Mouse (Mus musculus) kidney, postnatal 36 days (tissue): ENCODE data around the gene Nsmce4a.
"Not testable (repeated sequence)": the region's sequence is repeated elsewhere in the genome, so short reads cannot be mapped to it uniquely, and the experiment has no call there.

Experiments
- DNase-seq, 2 experiments: peaks; one replicate each; pipeline ENCODE4 v3.0.0; 2021 to 2022; ENCODE audit warnings: mixed read lengths in 2 of 2

The Nsmce4a gene

DNA sequence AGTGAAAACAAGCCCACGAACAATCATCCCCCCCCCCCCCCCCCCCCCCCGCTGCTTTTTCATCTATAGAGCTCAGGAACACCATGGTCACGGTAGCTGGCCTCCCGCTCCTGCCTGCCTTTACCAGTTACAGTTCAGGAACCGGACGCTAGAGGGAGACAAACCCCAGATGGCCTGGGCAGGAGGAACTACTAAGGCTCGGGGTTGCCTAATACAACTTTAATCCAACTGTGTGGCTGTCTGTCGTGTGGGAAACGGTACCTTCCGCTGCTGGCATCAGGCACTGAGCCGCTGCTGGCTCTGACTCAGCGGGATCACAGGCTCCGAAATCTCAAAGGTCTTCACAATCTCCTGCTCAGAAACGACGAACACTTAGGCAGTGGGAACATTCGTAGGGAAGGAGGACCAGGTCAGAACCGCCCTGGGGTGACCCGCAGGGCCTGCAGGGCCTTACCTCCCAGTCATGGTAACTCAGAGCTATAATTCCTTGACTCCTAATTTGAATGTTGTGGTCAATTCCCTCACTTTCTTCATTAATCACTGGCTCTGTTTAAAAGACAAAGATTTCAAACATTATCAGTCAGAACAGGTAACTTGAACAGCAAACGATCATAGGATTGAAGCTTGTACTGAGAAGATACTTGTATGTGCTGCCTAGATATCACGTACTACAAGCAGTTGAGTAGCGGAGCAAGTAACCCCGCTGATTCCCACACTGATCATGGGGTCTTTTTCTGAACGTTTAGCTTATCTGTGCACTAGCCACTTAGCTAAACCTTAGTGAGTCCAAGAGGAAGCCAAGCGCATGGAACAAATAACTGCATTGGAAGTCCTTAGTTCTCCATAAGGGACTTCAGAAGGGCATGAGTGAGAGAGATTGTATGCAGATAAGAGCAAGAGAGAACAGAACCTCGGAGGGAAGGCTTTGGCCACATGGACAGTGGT lies 39.3 kb downstream of the Nsmce4a start:
- DNase-seq, result peak; percentile 91 to 95

DNA sequence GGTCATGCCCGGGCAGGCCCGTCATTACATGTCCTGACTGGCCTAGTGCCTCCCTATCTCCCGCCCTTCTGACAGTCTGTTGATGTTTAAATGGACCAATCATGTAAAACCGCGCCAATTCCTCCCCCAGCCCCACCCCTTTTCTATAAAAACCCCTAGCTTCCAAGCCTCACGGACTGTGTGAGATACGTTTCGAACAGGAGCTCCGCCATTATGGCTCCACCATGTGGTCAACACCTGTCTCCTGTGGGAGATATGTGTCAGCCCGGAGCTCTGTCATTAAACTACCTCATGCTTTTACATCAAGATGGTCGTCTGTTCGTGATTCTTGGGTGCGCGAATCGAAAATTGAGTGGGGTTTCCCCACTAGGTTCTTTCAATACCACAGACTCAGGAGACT lies 41.8 kb downstream of the Nsmce4a start:
- not testable (repeated sequence) for DNase-seq

DNA sequence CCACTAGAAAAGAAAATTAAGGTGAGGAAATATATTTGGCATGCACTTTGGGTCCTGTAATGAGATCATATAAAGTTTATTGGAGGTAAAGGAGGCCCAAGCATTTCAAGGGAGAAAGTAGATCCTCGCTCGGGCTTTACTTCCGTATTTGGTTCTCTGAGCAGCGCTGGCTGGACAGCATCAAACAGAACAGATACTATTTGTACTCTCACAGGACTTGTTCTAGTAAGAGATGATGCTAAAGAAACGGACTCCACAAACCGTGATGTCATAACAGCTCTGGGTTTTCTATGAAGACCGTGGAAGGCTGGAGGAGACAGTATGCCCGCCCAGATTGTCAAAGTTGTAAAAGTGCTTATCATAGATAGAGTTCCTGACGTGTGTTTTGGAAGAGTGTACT lies 45.6 kb downstream of the Nsmce4a start:
- no peak for DNase-seq

DNA sequence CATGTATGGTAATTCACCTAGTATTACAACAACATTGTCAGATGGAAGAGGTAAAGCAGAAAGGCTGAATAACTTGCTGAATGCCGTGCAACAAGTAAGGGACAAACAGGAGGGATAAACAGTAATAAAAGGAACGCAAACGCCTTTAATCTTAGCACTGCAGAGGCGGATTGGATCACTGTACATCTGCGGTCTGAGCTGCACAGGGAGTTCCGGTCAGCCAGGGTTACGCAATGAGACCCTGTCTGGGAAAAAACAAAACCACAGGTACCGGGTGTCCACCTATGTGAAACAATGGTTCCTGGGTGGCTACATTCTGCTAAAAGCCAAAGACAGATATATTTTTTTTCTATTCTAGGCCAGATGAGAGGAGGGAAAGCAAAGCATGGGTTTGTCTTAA lies 49.5 kb downstream of the Nsmce4a start:
- DNase-seq, result no peak

DNA sequence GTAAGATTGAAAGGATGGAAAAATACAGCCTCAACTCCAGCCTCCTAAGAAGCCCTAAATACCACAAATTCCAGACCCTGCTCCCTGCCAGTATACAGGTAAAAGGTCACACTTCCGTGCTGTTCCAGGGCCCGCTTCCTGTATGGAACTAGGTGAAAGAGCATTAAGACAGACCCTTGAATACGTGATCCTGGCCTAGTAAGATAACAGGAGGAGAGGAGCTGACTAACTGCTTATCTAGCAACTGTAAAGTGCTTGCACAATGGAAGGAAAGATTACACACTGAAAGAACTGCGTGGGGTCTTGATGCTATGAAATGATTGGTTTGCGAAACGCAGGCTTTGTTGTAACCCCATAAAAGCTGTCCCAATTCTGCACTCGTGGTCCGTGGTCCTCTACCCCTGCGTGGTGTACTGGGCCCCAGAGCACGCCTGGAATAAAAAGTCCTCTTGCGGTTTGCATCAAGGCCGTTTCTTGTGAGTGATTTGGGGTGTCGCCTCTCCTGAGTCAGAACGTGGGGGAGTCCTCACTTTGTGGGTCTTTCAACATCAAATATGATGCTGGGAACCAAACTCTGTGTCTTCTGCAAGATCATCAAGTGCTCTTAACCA lies 52.0 kb downstream of the Nsmce4a start:
- peak; percentile 47 to 71 for DNase-seq

DNA sequence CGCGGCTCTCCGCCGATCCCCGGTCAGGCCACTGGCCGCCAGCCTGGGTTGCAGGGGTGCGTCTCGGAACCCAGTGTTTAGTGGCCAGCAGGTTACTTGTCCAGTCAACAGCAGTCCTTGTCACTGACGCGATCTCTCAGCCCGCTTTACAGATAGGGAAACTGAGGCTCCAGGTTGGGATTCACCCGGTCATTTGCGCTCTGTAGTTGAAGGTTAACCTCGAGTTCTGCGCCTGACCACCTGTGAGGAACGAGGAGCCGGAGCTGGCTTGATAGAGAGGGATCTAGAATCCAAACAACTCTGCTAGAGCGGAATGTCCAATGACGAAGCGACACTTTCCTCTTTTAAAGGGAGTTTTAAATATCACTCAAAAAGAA lies 52.9 kb downstream of the Nsmce4a start, which contains the start of gene Ate1:
Gene Ate1, minus strand, starts transcription at position 321 of the 377 bp plus-strand sequence.
- peak in 1 of 2 experiments; percentile 58 for DNase-seq

DNA sequence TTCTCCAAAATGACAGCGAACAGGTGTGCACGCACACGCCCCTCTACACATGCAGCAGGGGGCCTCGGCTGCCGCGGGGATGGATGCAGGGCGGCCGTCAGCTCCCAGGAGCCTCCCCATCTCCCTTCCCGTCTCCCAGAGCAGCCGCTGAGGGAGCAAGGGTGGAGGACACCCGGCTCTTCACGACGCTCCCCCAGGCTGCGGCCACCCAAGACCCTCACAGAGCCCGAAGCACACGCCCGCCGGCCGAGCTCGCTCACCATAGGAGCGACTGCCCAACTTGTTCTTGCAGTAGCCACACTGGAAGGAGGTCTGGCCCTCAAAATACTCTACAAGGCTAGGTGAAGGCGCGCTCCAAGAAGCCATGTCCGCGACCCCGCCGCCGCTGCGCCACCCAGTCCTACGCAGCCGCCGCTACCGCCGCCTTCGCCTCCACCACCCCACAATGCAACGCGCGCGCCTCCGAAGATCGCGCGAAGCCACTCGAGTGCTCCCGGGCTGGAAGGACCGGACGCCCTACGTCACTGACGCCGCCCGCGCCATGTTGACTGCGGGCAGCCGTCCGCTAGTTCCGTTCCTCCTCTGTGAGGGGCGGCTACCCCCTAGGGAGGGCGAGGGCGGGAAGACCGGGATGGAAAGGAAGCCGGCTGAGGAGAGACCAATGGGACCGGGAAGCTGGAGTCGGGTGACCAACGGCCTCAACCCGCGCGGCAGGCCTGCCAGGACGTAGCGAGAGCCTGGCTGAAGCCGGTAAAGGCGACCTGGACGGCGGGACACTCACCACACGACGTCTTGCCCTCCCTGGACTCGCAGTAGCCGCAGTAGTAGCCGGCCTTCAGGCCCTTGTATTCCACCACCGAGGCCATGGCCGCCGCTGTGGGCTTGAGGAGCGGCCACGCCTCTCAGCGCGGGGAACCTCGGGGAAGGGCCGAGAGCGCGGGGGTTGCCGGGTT lies 53.5 kb downstream of the Nsmce4a start:
- peak; percentile 97 to 99 for DNase-seq

DNA sequence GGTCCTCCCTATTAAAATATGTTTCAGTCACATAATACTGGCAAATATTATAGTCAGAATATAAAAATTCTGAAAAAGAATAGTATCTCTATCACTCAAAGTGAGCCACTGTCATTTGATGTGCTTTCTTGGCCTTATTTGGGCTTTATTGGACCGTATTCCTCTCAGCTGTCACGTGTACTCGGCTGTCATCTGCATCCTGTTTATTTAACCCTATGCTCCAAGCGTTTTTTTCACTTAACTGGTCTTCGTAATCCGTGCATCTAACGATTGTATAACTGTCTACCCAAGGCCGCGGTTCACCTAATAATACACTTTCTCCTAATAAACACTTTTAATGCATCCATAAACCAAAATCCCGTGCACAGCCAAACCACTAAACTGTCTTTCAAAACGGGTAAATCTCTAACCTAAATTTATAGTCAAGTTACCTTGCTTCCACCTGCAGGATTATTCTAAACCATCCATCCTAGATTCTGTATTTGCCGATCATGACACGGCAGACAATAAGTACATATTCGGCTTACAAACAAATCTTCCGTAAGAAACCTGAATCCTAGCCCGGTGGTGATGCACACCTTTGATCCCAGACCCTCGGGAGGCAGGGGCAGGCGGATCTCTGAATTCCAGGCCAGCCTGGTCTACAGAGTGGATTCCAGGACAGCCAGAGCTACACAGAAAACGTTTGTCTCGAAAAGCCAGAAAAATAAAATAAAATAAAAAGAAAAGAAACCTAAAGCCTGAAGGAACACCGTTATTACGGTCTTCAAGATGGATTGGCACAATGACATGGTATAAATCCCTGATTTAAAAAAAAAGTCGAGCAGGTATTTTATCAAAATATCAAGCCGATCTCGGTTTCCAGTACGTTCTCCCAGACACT lies 54.5 kb downstream of the Nsmce4a start:
- DNase-seq, result peak; percentile 17 to 57

- DNase-seq, result no peak
These were observed 62.7 kb downstream of the Nsmce4a start for GRCm38 (mm10) chr7:130510243-130510642.

- DNase-seq, result no peak
These were observed 69.9 kb downstream of the Nsmce4a start for GRCm38 (mm10) chr7:130503006-130503405.

GRCm38 (mm10) chr7:130501499-130501898 lies 71.4 kb downstream of the Nsmce4a start:
- DNase-seq, result no peak

GRCm38 (mm10) chr7:130493346-130493745 lies 79.6 kb downstream of the Nsmce4a start:
- DNase-seq, result no peak

DNA sequence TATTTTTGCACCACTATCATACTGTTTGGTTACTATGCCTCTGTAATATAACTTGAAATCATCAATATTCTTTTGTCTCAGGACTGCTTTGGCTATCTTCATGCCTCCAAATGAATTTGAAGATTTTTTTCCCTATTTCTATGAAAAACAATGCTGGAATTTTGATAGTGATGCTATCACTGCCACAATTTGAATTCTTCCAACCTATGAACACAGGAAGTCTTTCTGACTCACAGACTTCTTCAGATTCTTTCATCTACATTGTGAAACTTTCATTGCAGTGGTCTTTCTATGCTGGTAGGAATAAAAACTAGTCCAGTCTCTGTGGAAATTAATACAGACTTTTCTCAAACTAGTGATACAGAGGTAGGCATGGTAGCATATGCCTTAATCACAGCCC lies 80.9 kb downstream of the Nsmce4a start:
- no peak for DNase-seq
